Mouse (Mus musculus) adrenal gland (tissue): Measurements from ENCODE around the gene Eif4e.

Experiments
- intact Hi-C: fragments of 180-260 bp; cut with DNase I; formaldehyde crosslinking; loops from one replicate; pipeline ENCODE4 v1.15.1; 2025
- long read RNA-seq, 2 experiments: library from polyadenylated mRNA; unstranded; transcript quantifications; one replicate each; pipeline ENCODE4 v2.0.0; 2020; ENCODE audit warnings: borderline replicate concordance in 1 of 2; ENCODE audit not compliant: insufficient replicate concordance in 1 of 2

The Eif4e gene
- long read RNA-seq, experiment 1, transcript Eif4e-204 (7 exons, 1,421 nt) = major isoform, 131 of 159 reads
- long read RNA-seq, experiment 1, partial matches to known transcripts = 22 of 159 reads
- long read RNA-seq, experiment 1, other reads (novel, unspliced or antisense) = 3 of 159 reads
- long read RNA-seq, experiment 2, full-length matches to known transcripts = 138 of 153 reads
- long read RNA-seq, experiment 2, partial matches to known transcripts = 14 of 153 reads
- long read RNA-seq, experiment 2, other reads (novel, unspliced or antisense) = 1 of 153 reads

- intact Hi-C loops = loop anchor here (5.0 to 10.0 kb wide), 2 partner anchors 39 to 379 kb away; partner anchors contain the start of gene Metap1
These were observed at the start of gene Eif4e for GRCm38 (mm10) chr3:138526073-138526915. Gene Eif4e, plus strand, starts transcription at chr3:138526179.

- intact Hi-C loops = no loop called here
These were observed 46.5 kb upstream of the Eif4e start for GRCm38 (mm10) chr3:138479489-138479888.

- intact Hi-C loops = loop anchor here (5.0 kb wide), 1 partner anchor 34 kb away; no protein-coding TSS in a partner anchor
These were observed 44.3 kb upstream of the Eif4e start for GRCm38 (mm10) chr3:138481526-138482284.

- intact Hi-C loops = loop anchor here (5.0 kb wide), 1 partner anchor 36 kb away; no protein-coding TSS in a partner anchor
These were observed 42.7 kb upstream of the Eif4e start for GRCm38 (mm10) chr3:138483240-138483639.

- intact Hi-C loops = loop anchor here (5.0 kb wide), 1 partner anchor 39 kb away; the partner anchor contains the start of gene Eif4e
These were observed 37.2 kb upstream of the Eif4e start for GRCm38 (mm10) chr3:138488584-138489326.

- intact Hi-C loops = loop anchor here (5.0 kb wide), 1 partner anchor 38 kb away; the partner anchor contains the start of gene Eif4e
These were observed 36.5 kb upstream of the Eif4e start, which contains the start of gene Metap1 for GRCm38 (mm10) chr3:138489327-138490033. Gene Metap1, minus strand, starts transcription at chr3:138489515.

GRCm38 (mm10) chr3:138490034-138490337 lies 36.0 kb upstream of the Eif4e start:
- intact Hi-C loops = no loop called here

- intact Hi-C loops = no loop called here
These were observed 32.3 kb upstream of the Eif4e start for GRCm38 (mm10) chr3:138493668-138494067.

- intact Hi-C loops = no loop called here
These were observed 31.4 kb upstream of the Eif4e start for GRCm38 (mm10) chr3:138494565-138494964.

GRCm38 (mm10) chr3:138495166-138496145 lies 30.5 kb upstream of the Eif4e start:
- intact Hi-C loops = no loop called here

GRCm38 (mm10) chr3:138498731-138499130 lies 27.2 kb upstream of the Eif4e start:
- intact Hi-C loops = no loop called here

- intact Hi-C loops = loop anchor here (10.0 kb wide), 1 partner anchor 115 kb away; no protein-coding TSS in a partner anchor
These were observed 25.9 kb upstream of the Eif4e start for GRCm38 (mm10) chr3:138499854-138500740.

- intact Hi-C loops = loop anchor here (10.0 kb wide), 1 partner anchor 111 kb away; no protein-coding TSS in a partner anchor
These were observed 22.2 kb upstream of the Eif4e start for GRCm38 (mm10) chr3:138503754-138504153.

GRCm38 (mm10) chr3:138506749-138507148 lies 19.2 kb upstream of the Eif4e start:
- intact Hi-C loops = loop anchor here (10.0 kb wide), 1 partner anchor 108 kb away; no protein-coding TSS in a partner anchor

GRCm38 (mm10) chr3:138509581-138509980 lies 16.4 kb upstream of the Eif4e start:
- intact Hi-C loops = loop anchor here (10.0 kb wide), 1 partner anchor 105 kb away; no protein-coding TSS in a partner anchor

- intact Hi-C loops = no loop called here
These were observed 15.5 kb upstream of the Eif4e start for GRCm38 (mm10) chr3:138510471-138510870.

GRCm38 (mm10) chr3:138513243-138513642 lies 12.7 kb upstream of the Eif4e start:
- intact Hi-C loops = no loop called here
